Mouse (Mus musculus) embryonic fibroblast, embryonic 13.5 days (primary cell): ENCODE measurements around the gene Smc2.

ENCODE experiments used
- CTCF ChIP-seq: IDR thresholded peaks from 2 replicates; pipeline ENCODE4 v1.5.1; 2011; ENCODE audit warnings: mild to moderate bottlenecking, control low read depth, low read length, moderate library complexity, borderline replicate concordance; ENCODE audit not compliant: insufficient read depth
- POLR2A ChIP-seq: IDR thresholded peaks from 2 replicates; pipeline ENCODE4 v1.6.1; 2011; ENCODE audit warnings: low read depth, mild to moderate bottlenecking, control low read depth, low read length, moderate library complexity

GRCm38 (mm10) chr4:52459726-52460125 lies 20.7 kb downstream of the Smc2 start:
- TF ChIP-seq POLR2A (no peak), CTCF (no peak)
